Mouse (Mus musculus) megakaryocyte, embryonic 14.5 days (primary cell): ENCODE measurements around the gene March6.

Source experiments
- FLI1 ChIP-seq: IDR thresholded peaks from 2 replicates; pipeline ENCODE4 v1.6.1; 2012; ENCODE audit warnings: low read length, inconsistent platforms, mixed read lengths
- GATA1 ChIP-seq: IDR thresholded peaks from 3 replicates; pipeline ENCODE4 v1.6.1; 2012; ENCODE audit warnings: mixed read lengths, low read length, inconsistent platforms, borderline replicate concordance

- no peak for TF ChIP-seq FLI1
- TF ChIP-seq GATA1, result no peak
Observed at GRCm38 (mm10) chr15:31442698-31443097, 88.2 kb downstream of the March6 start.
